Mouse (Mus musculus): ENCODE data around the gene B3gnt3.

The B3gnt3 gene

DNA sequence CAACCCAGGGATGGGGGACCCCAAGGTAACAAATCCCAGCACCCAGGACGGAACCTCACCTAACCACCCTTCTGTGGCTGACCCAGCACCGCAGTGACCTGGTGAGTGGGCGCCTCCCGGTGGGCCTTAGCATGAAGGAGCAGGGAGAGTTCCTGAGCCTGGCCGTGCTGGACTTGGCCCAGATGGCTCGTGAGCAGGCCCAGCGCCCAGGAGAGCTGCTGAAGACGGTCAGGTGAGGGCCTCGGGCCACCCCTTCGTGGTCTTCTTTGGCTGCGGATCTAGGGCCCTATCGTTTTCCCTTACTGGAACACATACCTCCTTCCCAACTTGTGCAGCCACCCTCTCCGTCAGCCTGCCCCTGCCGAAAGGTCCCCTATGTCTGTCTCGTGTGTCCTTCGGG lies 22.5 kb downstream of the B3gnt3 start:
- no peak for DNase-seq (ENCODE audit: low read depth, low spot score)

GRCm38 (mm10) chr8:71678216-71678615 lies 23.4 kb downstream of the B3gnt3 start:
- no peak for DNase-seq (ENCODE audit: low read depth, low spot score)

DNA sequence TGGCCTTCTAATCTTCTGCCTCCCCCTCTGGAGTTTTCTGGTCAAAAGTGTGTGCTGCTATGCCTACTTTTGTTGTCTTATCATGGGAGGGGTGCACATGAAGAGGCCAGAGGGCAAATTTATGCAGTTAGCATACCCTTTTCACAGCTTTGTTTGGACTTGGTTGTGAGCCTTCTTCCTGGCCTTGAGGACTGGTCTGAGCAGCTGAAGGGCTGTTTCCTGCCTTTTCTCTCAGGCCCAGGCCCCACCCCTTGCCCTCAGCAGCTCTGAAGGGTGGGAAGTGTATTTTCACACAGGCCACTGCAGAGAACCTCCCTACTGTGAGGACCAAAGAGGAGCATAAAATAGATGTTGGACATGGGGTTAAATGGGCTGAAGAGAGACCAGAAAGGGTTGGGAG lies 24.0 kb downstream of the B3gnt3 start:
- peak; percentile 92 for DNase-seq (ENCODE audit: low read depth, low spot score)

DNA sequence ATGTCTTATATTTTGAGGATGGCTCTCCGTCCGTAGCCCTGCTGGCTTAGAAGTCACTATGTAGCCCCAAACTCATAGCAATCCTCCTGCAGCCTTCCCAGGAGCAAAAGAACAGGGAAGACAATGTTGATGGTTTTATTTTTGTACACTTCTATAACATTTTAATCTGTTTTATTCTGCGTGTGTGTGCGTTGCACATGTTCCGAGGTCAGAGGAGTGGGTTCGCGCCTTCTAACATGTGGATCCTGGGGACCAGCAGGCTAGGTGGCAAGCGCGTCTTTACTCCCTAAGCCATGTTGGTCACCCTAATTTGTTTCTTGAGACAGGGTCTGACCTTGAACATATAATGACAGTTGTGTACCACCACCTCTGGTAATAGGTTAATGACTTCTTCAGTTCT lies 24.8 kb downstream of the B3gnt3 start:
- no peak for DNase-seq (ENCODE audit: low read depth, low spot score)

DNA sequence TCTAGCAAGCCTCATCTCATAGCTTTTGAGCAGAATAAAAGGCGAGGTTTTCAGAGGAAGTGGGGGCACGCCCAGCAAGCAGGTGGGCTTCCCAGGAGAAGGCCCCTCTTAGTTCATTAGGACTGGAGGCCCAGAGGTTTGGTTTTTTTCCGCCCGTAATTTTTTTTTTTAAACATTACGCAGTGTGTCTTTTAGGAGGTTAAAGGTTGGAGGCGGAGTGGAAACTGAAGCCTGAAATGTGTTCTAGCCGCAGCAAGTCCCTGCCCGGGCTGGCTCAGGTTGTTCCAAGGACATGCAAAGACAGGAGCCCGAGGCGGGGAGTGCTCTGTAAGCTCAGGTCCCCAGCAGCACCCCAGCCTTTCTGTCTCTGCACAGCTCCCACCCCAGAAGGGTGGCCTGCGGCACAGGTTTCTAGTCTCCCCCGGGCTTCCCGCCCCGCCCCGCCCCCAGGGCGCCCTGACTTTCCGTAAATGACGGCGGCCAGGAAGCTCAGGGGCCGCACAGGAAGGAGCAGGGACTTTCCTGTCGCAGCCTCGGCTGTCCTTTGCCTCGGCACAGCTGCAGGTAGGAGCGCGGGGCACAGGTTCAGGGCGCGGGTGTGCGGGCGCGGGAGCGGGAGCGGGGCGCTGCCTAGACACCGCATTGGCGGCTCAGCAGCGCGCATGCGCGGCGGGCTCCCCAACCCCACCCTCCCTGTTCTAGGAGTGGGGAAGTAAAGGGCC lies 25.4 kb downstream of the B3gnt3 start, which contains the start of gene Jak3:
Gene Jak3 (plus strand): TSS at position 277 of the 722 bp plus-strand sequence.
- peak; percentile 82 for DNase-seq (ENCODE audit: low read depth, low spot score)

DNA sequence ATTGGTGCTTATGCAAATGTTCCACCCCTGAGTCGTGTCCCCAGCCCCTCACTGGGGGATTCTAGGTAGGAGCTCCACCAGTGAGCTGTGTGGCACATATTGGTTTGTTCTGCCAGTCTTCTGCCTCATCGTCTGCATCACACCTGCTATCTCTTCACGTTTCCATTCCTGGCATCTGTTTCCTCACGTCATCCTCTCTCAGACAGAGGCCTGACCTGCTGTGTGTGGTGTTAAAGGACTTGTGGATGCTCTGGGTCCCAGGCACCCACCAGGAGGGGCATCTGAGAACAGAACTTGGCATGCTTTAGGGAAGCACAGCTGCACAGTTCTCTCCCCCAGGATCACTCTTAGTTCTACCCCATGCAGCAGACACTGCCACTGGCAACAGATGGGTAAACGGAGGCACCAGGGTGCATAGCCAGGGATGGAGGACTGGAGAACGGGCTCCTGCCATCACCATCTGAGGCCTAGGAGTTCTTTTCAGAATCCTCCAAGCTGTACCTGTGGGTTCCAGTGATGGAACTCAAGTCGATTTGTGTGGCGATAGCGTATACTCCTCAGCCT lies 26.1 kb downstream of the B3gnt3 start:
- no peak for DNase-seq (ENCODE audit: low read depth, low spot score)

GRCm38 (mm10) chr8:71674071-71674470 lies 27.5 kb downstream of the B3gnt3 start:
- DNase-seq (ENCODE audit: low read depth, low spot score), result peak; percentile 61

- no peak for DNase-seq (ENCODE audit: low read depth, low spot score)
These were observed 29.3 kb downstream of the B3gnt3 start for GRCm38 (mm10) chr8:71672168-71672735.

DNA sequence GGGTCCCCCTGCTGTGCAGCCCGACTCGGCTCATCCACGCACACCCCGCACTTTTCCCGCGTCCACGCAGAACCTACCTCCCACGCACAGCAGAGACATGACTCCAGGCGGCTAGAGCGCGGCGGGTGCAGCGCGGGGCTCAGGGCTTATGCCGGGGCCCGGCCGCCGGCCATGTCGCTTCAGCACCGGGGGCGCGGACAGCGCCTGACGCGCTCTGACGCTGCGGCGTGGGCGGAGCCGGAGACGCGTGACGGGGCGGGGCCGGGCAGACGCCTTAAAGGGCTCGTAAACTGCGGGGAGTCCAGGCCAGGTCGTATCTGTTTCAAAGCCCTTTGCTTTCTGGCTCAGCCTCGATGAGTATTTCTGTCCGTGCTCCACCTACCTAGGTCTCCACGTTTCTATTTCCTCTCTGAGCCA lies 30.0 kb downstream of the B3gnt3 start, which contains the start of gene Unc13a:
Gene Unc13a (minus strand): TSS at position 209 of the 417 bp plus-strand sequence.
- DNase-seq (ENCODE audit: low read depth, low spot score), result peak; percentile 94

- peak; percentile 97 for DNase-seq (ENCODE audit: low read depth, low spot score)
These were observed 30.7 kb downstream of the B3gnt3 start for GRCm38 (mm10) chr8:71670621-71671548.

GRCm38 (mm10) chr8:71670198-71670597 lies 31.4 kb downstream of the B3gnt3 start:
- no peak for DNase-seq (ENCODE audit: low read depth, low spot score)

GRCm38 (mm10) chr8:71668220-71668975 lies 33.2 kb downstream of the B3gnt3 start:
- DNase-seq (ENCODE audit: low read depth, low spot score), result no peak

DNA sequence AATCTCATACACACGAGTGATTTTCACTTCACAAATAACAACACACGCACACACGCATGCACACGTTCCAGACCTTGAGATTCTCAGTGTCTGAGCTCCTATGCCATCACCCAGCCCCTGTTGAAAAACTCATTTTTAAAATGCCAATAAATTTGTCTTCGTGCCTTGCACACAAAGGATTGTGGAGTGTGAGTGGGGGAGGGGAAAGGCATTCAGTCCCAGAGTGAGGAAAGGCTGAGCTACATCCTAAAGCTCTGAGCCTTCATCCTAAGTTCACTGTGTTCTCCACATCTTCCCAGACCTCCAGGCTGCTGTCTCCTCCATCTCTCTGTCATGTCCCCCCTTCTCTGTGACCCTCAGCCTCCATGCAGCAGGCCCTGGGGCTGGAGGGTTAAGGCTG lies 34.3 kb downstream of the B3gnt3 start:
- DNase-seq (ENCODE audit: low read depth, low spot score), result no peak

GRCm38 (mm10) chr8:71666855-71667254 lies 34.7 kb downstream of the B3gnt3 start:
- DNase-seq (ENCODE audit: low read depth, low spot score), result no peak

GRCm38 (mm10) chr8:71665331-71666130 lies 36.1 kb downstream of the B3gnt3 start:
- DNase-seq (ENCODE audit: low read depth, low spot score), result peak; percentile 96

- peak; percentile 91 for DNase-seq (ENCODE audit: low read depth, low spot score)
These were observed 41.1 kb downstream of the B3gnt3 start for GRCm38 (mm10) chr8:71660325-71661120.

- no peak for DNase-seq (ENCODE audit: low read depth, low spot score)
These were observed 41.8 kb downstream of the B3gnt3 start for GRCm38 (mm10) chr8:71659751-71660150.

GRCm38 (mm10) chr8:71658515-71659049 lies 43.0 kb downstream of the B3gnt3 start:
- DNase-seq (ENCODE audit: low read depth, low spot score), result no peak

- DNase-seq (ENCODE audit: low read depth, low spot score), result peak; percentile 36
These were observed 43.8 kb downstream of the B3gnt3 start for GRCm38 (mm10) chr8:71657816-71658215.
